Mouse (Mus musculus): ENCODE measurements around the gene Slc16a2. TPM values are rescaled to one million over a fixed set of nuclear protein-coding genes. Genes with fewer than 3 reads are reported as not detected.
A peak's percentile ranks its signal among the peaks of the same experiment; 100 is the strongest.

Slc16a2 gene
- polyA plus RNA-seq, 1 experiment from 2014 or later: 13.2 TPM

GRCm38 (mm10) chrX:103732033-103732703, 89.6 kb downstream of the Slc16a2 start:
- WGBS: 75% methylated on average over 4 of the region's 4 CpGs
- no peak for ATAC-seq (replicated peaks; ENCODE audit: low FRiP score)

DNA sequence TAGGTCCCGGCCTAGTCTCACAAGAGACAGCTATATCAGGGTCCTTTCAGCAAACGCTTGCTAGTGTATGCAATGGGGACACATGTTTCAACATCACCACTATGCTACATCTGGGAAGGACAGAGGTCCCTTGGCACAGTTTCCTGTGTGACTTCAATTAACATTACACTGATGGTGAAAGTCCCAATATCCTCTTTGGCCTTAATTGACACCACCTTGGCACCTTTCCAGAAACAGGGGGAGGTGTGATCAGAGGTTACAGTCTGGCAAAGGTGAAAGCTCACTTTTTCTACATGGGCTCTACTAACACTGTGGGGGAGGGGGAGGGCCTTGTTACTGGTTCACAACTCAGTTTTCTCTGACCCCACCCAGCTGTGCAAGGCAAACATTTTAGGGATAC, 99.3 kb downstream of the Slc16a2 start:
- H3K36me3 ChIP-seq: no peaks in the 10 kb centered on the region
- no peaks in the 10 kb centered on the region for H3K9me3 ChIP-seq (replicated peaks)
- WGBS: 91% methylated on average over 2 of the region's 2 CpGs
- no peak overlapping the region for H3K9ac ChIP-seq
- H3K4me2 ChIP-seq: no peak overlapping the region
- H3K4me1 ChIP-seq: 0 out of 2 replicates have a peak, but pooled peaks cover 2% of the 10 kb centered on the region
- H3K27me3 ChIP-seq: peaks cover 46% of the 10 kb centered on the region
- no peak overlapping the region for H3K27ac ChIP-seq
- no peak overlapping the region for H3K4me3 ChIP-seq (replicated peaks)
- no peak for ATAC-seq (replicated peaks; ENCODE audit: low FRiP score)

More at GRCm38 (mm10) chrX:103732033-103732703, 89.6 kb downstream of the Slc16a2 start:
- no peak overlapping the region for H3K9ac ChIP-seq
- H3K4me2 ChIP-seq: no peak overlapping the region
- no peaks in the 10 kb centered on the region for H3K36me3 ChIP-seq
- no peaks in the 10 kb centered on the region for H3K9me3 ChIP-seq (replicated peaks)
- H3K4me1 ChIP-seq: no peaks in the 10 kb centered on the region
- peaks cover 68% of the 10 kb centered on the region for H3K27me3 ChIP-seq
- no peak overlapping the region for H3K27ac ChIP-seq
- H3K4me3 ChIP-seq (replicated peaks): no peak overlapping the region

DNA sequence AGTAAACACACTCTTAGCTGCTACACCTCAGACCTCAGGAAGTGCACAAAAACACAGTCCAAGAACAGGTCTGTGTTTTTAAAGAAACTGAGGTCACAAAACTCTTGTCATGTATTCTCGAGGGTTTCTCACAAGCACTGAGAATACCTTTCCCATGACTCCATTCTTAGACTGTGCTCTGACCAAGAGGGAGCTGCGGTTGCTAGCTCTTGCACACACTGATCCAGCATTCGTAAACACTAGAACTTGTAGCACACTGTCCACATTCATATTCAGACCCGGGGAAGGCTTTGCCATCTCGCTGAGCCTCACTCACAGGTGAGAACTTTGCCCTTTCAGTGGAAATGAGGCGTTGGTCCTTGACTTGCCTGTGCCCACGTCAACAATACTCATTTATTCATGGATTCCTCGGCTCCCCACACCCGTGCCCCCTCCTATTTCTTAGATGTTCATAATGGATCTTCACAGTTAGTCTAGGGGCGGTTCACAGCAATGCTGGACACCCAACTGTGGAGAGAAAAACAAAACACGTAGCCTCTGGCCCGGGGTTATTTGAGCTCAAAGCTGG, 102.1 kb downstream of the Slc16a2 start:
- Histone ChIP-seq H3K27me3 (peaks cover 45% of the 10 kb centered on the region), H3K27ac (no peak overlapping the region), H3K9me3 (replicated peaks) (no peaks in the 10 kb centered on the region), H3K4me1 (0 out of 2 replicates have a peak, but pooled peaks cover 2% of the 10 kb centered on the region), H3K9ac (no peak overlapping the region), H3K4me2 (no peak overlapping the region), H3K36me3 (no peaks in the 10 kb centered on the region), H3K4me3 (replicated peaks) (no peak overlapping the region)
- ATAC-seq (replicated peaks; ENCODE audit: low FRiP score): no peak
- 51% methylated on average over 12 of the region's 12 CpGs for WGBS

- Histone ChIP-seq H3K27ac (no peak overlapping the region), H3K27me3 (peaks cover 70% of the 10 kb centered on the region), H3K4me3 (replicated peaks) (no peak overlapping the region), H3K4me1 (no peaks in the 10 kb centered on the region), H3K9ac (no peak overlapping the region), H3K36me3 (no peaks in the 10 kb centered on the region), H3K4me2 (no peak overlapping the region), H3K9me3 (replicated peaks) (no peaks in the 10 kb centered on the region)
- ATAC-seq (replicated peaks; ENCODE audit: low FRiP score): no peak
- 63% methylated on average over 7 of the region's 7 CpGs for WGBS
Observed at GRCm38 (mm10) chrX:103712922-103713321, 108.9 kb downstream of the Slc16a2 start.

- Histone ChIP-seq H3K9me3 (replicated peaks) (no peaks in the 10 kb centered on the region), H3K27me3 (peaks cover 84% of the 10 kb centered on the region), H3K4me3 (replicated peaks) (no peak overlapping the region), H3K4me1 (no peaks in the 10 kb centered on the region), H3K36me3 (no peaks in the 10 kb centered on the region), H3K9ac (no peak overlapping the region), H3K27ac (no peak overlapping the region), H3K4me2 (no peak overlapping the region)
- ATAC-seq (replicated peaks; ENCODE audit: low FRiP score): no peak
- WGBS: 60% methylated on average over 2 of the region's 2 CpGs
Observed at GRCm38 (mm10) chrX:103709671-103710070, 112.1 kb downstream of the Slc16a2 start.

GRCm38 (mm10) chrX:103708592-103708991, 113.2 kb downstream of the Slc16a2 start:
- H3K27ac ChIP-seq: no peak overlapping the region
- ATAC-seq (replicated peaks; ENCODE audit: low FRiP score): no peak; the same call in 1 of the 2 replicates
- H3K4me1 ChIP-seq: no peaks in the 10 kb centered on the region
- no peaks in the 10 kb centered on the region for H3K9me3 ChIP-seq (replicated peaks)
- H3K36me3 ChIP-seq: no peaks in the 10 kb centered on the region
- 78% methylated on average over 1 of the region's 1 CpGs for WGBS
- no peak overlapping the region for H3K4me2 ChIP-seq
- H3K9ac ChIP-seq: no peak overlapping the region
- H3K4me3 ChIP-seq (replicated peaks): no peak overlapping the region
- H3K27me3 ChIP-seq: peaks cover 88% of the 10 kb centered on the region

DNA sequence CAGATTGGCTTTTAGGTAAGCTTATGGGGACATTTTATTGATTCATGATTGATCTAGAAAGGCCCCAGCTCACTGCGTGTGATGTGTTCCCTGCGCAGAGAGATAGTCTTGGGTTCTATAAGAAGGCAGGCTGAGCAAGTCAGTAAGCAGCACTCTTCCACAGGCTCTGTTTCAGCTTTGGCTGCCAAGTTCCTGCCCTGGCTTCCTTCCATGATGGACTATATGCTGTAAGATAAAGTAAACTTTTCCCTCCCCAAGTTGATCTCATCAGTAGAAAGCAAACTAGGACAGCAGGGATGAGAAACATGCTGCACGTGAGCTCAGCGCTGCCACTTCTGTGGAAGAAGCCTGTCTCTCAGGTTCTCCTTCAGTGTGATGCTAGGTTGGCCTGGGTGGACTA, 117.2 kb downstream of the Slc16a2 start:
- Histone ChIP-seq H3K9me3 (replicated peaks) (no peaks in the 10 kb centered on the region), H3K36me3 (no peaks in the 10 kb centered on the region), H3K9ac (no peak overlapping the region), H3K4me3 (replicated peaks) (no peak overlapping the region), H3K4me2 (no peak overlapping the region), H3K4me1 (no peaks in the 10 kb centered on the region), H3K27me3 (peaks cover 89% of the 10 kb centered on the region), H3K27ac (no peak overlapping the region)
- no peak for ATAC-seq (replicated peaks; ENCODE audit: low FRiP score)
- 93% methylated on average over 4 of the region's 4 CpGs for WGBS

DNA sequence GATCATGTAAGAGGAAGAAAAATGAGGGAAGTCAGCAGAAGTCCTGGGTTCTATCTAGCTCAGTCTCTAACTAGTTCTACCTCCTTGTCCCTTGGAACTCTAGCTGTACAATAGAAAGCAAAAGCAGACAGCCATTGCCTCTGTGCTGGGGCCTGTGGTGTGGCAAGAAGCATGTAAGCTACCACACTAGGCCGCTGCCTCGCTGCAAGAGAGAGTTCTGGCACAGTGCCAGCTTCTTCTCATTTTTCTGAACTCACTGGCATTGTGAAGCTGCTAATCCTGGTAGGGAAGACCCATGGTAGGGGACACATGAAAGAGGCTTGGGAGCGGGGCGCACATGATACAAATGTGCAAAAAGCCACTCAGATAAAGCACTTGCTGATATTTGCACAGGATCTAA, 117.8 kb downstream of the Slc16a2 start:
- no peak overlapping the region for H3K4me3 ChIP-seq (replicated peaks)
- 69% methylated on average over 4 of the region's 4 CpGs for WGBS
- no peaks in the 10 kb centered on the region for H3K36me3 ChIP-seq
- ATAC-seq (replicated peaks; ENCODE audit: low FRiP score): no peak
- no peak overlapping the region for H3K27ac ChIP-seq
- no peak overlapping the region for H3K4me2 ChIP-seq
- H3K9me3 ChIP-seq (replicated peaks): no peaks in the 10 kb centered on the region
- no peaks in the 10 kb centered on the region for H3K4me1 ChIP-seq
- H3K9ac ChIP-seq: no peak overlapping the region
- H3K27me3 ChIP-seq: peaks cover 90% of the 10 kb centered on the region

DNA sequence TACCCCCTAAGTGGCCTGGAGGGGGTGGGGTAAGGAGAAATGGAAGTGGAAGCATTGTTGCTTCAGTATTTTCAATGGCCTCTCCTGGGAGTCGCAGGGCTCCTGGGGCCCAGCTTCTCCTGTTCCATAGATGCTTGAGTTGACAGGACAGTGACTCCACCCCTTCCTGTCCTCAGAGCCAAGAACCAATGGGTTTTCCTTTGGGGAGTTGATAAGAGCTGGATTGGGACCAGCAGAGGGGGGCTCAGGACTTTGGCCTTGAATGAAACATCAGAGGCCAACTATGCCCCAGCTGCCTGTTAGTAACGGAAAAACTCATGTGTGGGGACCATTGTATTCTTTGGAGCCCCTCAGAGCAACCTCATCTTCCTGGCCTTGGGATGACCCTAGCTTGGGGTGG, 124.0 kb downstream of the Slc16a2 start:
- 69% methylated on average over 2 of the region's 2 CpGs for WGBS
- peaks cover 95% of the 10 kb centered on the region for H3K27me3 ChIP-seq

GRCm38 (mm10) chrX:103696081-103696519, 125.7 kb downstream of the Slc16a2 start:
- WGBS: 10% methylated on average over 9 of the region's 9 CpGs

More for the DNA sequence above, 124.0 kb downstream of the Slc16a2 start:
- no peak for ATAC-seq (replicated peaks; ENCODE audit: low FRiP score)
- H3K4me2 ChIP-seq: no peak overlapping the region
- no peak overlapping the region for H3K27ac ChIP-seq
- H3K9me3 ChIP-seq (replicated peaks): no peaks in the 10 kb centered on the region
- no peaks in the 10 kb centered on the region for H3K36me3 ChIP-seq
- no peak overlapping the region for H3K9ac ChIP-seq
- H3K4me1 ChIP-seq: peaks cover 10% of the 10 kb centered on the region
- H3K4me3 ChIP-seq (replicated peaks): no peak overlapping the region

GRCm38 (mm10) chrX:103695165-103695996, 126.4 kb downstream of the Slc16a2 start:
- peaks cover 91% of the 10 kb centered on the region for H3K27me3 ChIP-seq

More at GRCm38 (mm10) chrX:103696081-103696519, 125.7 kb downstream of the Slc16a2 start:
- peaks cover 10% of the 10 kb centered on the region for H3K4me1 ChIP-seq
- H3K27me3 ChIP-seq: peaks cover 94% of the 10 kb centered on the region
- H3K9ac ChIP-seq: peak overlapping the region; percentile 17; the same call in 1 of the 2 replicates
- H3K36me3 ChIP-seq: no peaks in the 10 kb centered on the region
- no peaks in the 10 kb centered on the region for H3K9me3 ChIP-seq (replicated peaks)
- peak overlapping the region; percentile 37 for H3K27ac ChIP-seq
- peak overlapping the region; percentile 43 for H3K4me3 ChIP-seq (replicated peaks)
- no peak; the same call in 1 of the 2 replicates for ATAC-seq (replicated peaks; ENCODE audit: low FRiP score)
- peak overlapping the region; percentile 71 for H3K4me2 ChIP-seq

DNA sequence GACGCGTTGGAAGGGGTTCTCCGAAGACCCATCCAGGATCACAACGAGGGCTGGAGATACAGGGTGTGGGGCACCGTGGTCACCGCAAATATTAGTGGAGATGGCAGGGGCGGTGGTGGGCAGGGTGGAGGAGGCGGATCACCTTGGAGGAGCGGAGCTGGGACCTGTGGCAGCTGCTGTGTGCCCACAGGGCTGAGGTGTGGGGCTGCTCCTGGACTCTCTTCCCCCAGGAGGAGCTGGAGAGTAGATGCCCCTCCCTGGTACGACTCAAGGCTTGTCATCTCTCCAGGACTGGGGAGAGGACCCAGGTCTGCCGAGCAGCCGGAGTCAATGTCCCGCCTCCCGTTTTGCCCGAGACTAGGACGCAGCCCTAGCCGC, 127.0 kb downstream of the Slc16a2 start:
- no peaks in the 10 kb centered on the region for H3K36me3 ChIP-seq
- peak overlapping the region; percentile 31; the same call in 1 of the 2 replicates for H3K9ac ChIP-seq
- ATAC-seq (replicated peaks; ENCODE audit: low FRiP score): peak; percentile 52; the same call in 1 of the 2 replicates
- 8% methylated on average over 17 of the region's 17 CpGs for WGBS
- H3K4me1 ChIP-seq: peaks cover 10% of the 10 kb centered on the region
- H3K27me3 ChIP-seq: peaks cover 89% of the 10 kb centered on the region
- peak overlapping the region; percentile 54; the same call in 1 of the 2 replicates for H3K27ac ChIP-seq
- H3K9me3 ChIP-seq (replicated peaks): no peaks in the 10 kb centered on the region
- H3K4me2 ChIP-seq: peak overlapping the region; percentile 71
- peak overlapping the region; percentile 43 for H3K4me3 ChIP-seq (replicated peaks)

More at GRCm38 (mm10) chrX:103695165-103695996, 126.4 kb downstream of the Slc16a2 start:
- Histone ChIP-seq H3K4me3 (replicated peaks) (peak overlapping the region; percentile 43), H3K36me3 (no peaks in the 10 kb centered on the region), H3K4me1 (peaks cover 10% of the 10 kb centered on the region), H3K9me3 (replicated peaks) (no peaks in the 10 kb centered on the region), H3K27ac (peak overlapping the region; percentile 54), H3K4me2 (peak overlapping the region; percentile 71), H3K9ac (peak overlapping the region; percentile 31)
- WGBS: under 1% methylated on average over 40 of the region's 41 CpGs
- ATAC-seq (replicated peaks; ENCODE audit: low FRiP score): peak; percentile 87

All from kidney, embryonic 15.5 days (tissue).